In the genomic region with DNA sequence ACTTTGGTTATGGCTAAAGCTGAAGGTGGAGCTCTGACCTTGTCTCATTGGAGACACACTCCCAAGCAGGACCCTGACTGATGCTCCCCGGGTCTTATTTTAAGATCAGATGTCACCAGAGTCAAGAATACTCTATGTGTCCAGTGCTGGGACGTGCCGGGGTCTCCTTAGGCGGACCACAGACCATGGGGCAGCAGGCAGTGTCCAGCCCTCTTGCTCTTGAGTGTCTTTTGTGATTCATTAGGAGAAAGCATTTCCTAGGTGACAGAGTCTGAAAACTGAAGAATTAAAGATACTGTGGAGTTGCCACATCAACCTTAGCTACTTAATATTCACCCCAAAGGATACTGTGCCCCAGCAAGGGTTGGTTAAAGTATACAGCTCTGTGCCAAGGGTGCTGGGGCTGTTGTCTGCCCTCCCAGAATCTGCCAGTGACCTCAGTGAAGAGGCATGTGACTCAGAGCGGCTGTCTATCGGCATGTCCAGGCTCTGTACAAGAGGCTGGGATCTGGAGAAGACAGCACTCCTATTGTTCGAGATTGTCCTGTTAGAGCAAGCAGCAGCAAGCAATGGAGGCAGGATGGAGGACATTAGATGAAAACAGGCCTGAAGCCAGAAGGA, we compare ENCODE assay signal across 19 mouse cellular contexts. TPM values are rescaled to one million over a fixed set of nuclear protein-coding genes. Genes with fewer than 3 reads are reported as not detected.
A peak's percentile ranks its signal among the peaks of the same experiment; 100 is the strongest.
DNase-seq lines count a peak whose midpoint lies in the region; ATAC-seq and TF ChIP-seq lines count a peak whose summit lies in the region.
"Had no signal": no experiment of that assay in that cellular context is flagged by ENCODE, and none has a peak within 500 bp of the region (broad histone marks: within the 10 kb centered on the region; RNA-seq: fewer than 3 reads in every experiment).

No protein-coding gene starts in this region.

- H3K36me3 ChIP-seq in heart, embryonic 10.5 days, result no peaks in the 10 kb centered on the region
- no peaks in the 10 kb centered on the region for H3K36me3 ChIP-seq in midbrain, embryonic 11.5 days (ENCODE audit: control insufficient read depth, insufficient read depth, low read length)
- H3K36me3 ChIP-seq in midbrain, embryonic 16.5 days (ENCODE audit: control insufficient read depth, insufficient read depth, low read length), result no peaks in the 10 kb centered on the region
- no peaks in the 10 kb centered on the region for H3K36me3 ChIP-seq in myocyte (ENCODE audit: control insufficient read depth, insufficient read depth)
- H3K36me3 ChIP-seq in kidney, embryonic 15.5 days, result no peaks in the 10 kb centered on the region
- H3K36me3 ChIP-seq: embryonic facial prominence, embryonic 15.5 days; neural tube, embryonic 12.5 days; stomach, embryonic 15.5 days had no signal

- H3ac ChIP-seq in myocyte (ENCODE audit: control insufficient read depth, insufficient read length), result no peak overlapping the region

- H3K79me2 ChIP-seq in myocyte (ENCODE audit: control insufficient read depth, insufficient read depth), result no peaks in the 10 kb centered on the region

- no peak overlapping the region for H3K4me3 ChIP-seq in heart, embryonic 10.5 days
- no peak overlapping the region for H3K4me3 ChIP-seq in midbrain, embryonic 11.5 days (ENCODE audit: low read depth, low read length)
- no peak overlapping the region for H3K4me3 ChIP-seq in midbrain, embryonic 16.5 days (ENCODE audit: low read depth, low read length)
- no peak overlapping the region for H3K4me3 ChIP-seq in myocyte
- no peak overlapping the region for H3K4me3 ChIP-seq in kidney, embryonic 15.5 days (replicated peaks)
- H3K4me3 ChIP-seq: embryonic facial prominence, embryonic 15.5 days; layer of hippocampus, adult 2 months; neural tube, embryonic 12.5 days; stomach, embryonic 15.5 days had no signal

- POLR2A ChIA-PET in Patski (lab: Charles Lee), result interaction anchor here (0.7 kb wide), 1 partner anchor 93 kb away, joined by 3 read pairs; no protein-coding TSS in a partner anchor

- no peak overlapping the region for H3K9ac ChIP-seq in midbrain, embryonic 11.5 days (ENCODE audit: low read length)
- no peak overlapping the region for H3K9ac ChIP-seq in midbrain, embryonic 16.5 days (ENCODE audit: low read depth, low read length)
- no peak overlapping the region for H3K9ac ChIP-seq in kidney, embryonic 15.5 days
- H3K9ac ChIP-seq: embryonic facial prominence, embryonic 15.5 days; liver, postnatal 0 days; neural tube, embryonic 12.5 days; stomach, embryonic 15.5 days had no signal

- no peak for DNase-seq in heart, embryonic 10.5 days (ENCODE audit: low spot score)
- DNase-seq in heart, postnatal 36 days, result no peak
- DNase-seq in midbrain, embryonic 11.5 days (ENCODE audit: low spot score, missing footprints), result peak; percentile 60
- no peak for DNase-seq in Patski (ENCODE audit: low read depth, low spot score)
- DNase-seq in thymus, postnatal 14 days, result no peak
- DNase-seq: liver, postnatal 0 days; thymus, postnatal 36 days had no signal

- peaks cover 11% of the 10 kb centered on the region for H3K4me1 ChIP-seq in heart, embryonic 10.5 days
- no peaks in the 10 kb centered on the region for H3K4me1 ChIP-seq in midbrain, embryonic 11.5 days (ENCODE audit: control insufficient read depth, insufficient read depth, low read length)
- no peaks in the 10 kb centered on the region for H3K4me1 ChIP-seq in midbrain, embryonic 16.5 days (ENCODE audit: control insufficient read depth, insufficient read depth, low read length)
- H3K4me1 ChIP-seq in kidney, embryonic 15.5 days, result peaks cover 8% of the 10 kb centered on the region
- H3K4me1 ChIP-seq: embryonic facial prominence, embryonic 15.5 days; neural tube, embryonic 12.5 days; stomach, embryonic 15.5 days had no signal

- TF ChIP-seq CTCF in Patski (IDR thresholded peaks at IDR 0.05), result no peak

- CTCF ChIA-PET in Patski (lab: Charles Lee), result interaction anchor here (1.2 to 1.9 kb wide), 4 partner anchors 10 to 691 kb away, joined by 3 to 7 read pairs (median 4); no protein-coding TSS in a partner anchor

- H3K27me3 ChIP-seq in heart, embryonic 10.5 days (ENCODE audit: insufficient read depth, poor library complexity, severe bottlenecking), result no peaks in the 10 kb centered on the region
- no peaks in the 10 kb centered on the region for H3K27me3 ChIP-seq in midbrain, embryonic 11.5 days (ENCODE audit: control insufficient read depth, insufficient read depth, low read length)
- no peaks in the 10 kb centered on the region for H3K27me3 ChIP-seq in midbrain, embryonic 16.5 days (ENCODE audit: control insufficient read depth, insufficient read depth, low read depth, low read length)
- H3K27me3 ChIP-seq in Patski (no peaks in the 10 kb centered on the region), myocyte (ENCODE audit: control insufficient read depth, insufficient read depth, insufficient read length) (no peaks in the 10 kb centered on the region)
- no peaks in the 10 kb centered on the region for H3K27me3 ChIP-seq in kidney, embryonic 15.5 days
- H3K27me3 ChIP-seq: CH12.LX; embryonic facial prominence, embryonic 15.5 days; neural tube, embryonic 12.5 days; stomach, embryonic 15.5 days had no signal

- H3K4me2 ChIP-seq in midbrain, embryonic 11.5 days, result no peak overlapping the region
- H3K4me2 ChIP-seq in midbrain, embryonic 16.5 days (ENCODE audit: low read length), result no peak overlapping the region
- peak overlapping the region; percentile 41 for H3K4me2 ChIP-seq in myocyte (ENCODE audit: low read depth)
- H3K4me2 ChIP-seq in kidney, embryonic 15.5 days, result no peak overlapping the region
- H3K4me2 ChIP-seq: embryonic facial prominence, embryonic 15.5 days; neural tube, embryonic 12.5 days; stomach, embryonic 15.5 days had no signal

- 61% methylated on average over 7 of the region's 7 CpGs for WGBS in heart, embryonic 10.5 days
- 80% methylated on average over 7 of the region's 7 CpGs for whole genome bisulfite sequencing in midbrain, embryonic 11.5 days
- 78% methylated on average over 7 of the region's 7 CpGs for WGBS in midbrain, embryonic 16.5 days
- WGBS in kidney, embryonic 15.5 days, result 72% methylated on average over 7 of the region's 7 CpGs

- no peak for ATAC-seq in midbrain, embryonic 11.5 days (ENCODE audit: low FRiP score)
- ATAC-seq in midbrain, embryonic 16.5 days, result no peak
- peak; percentile 33 for ATAC-seq in Patski
- no peak for ATAC-seq in kidney, embryonic 15.5 days (replicated peaks; ENCODE audit: low FRiP score)
- ATAC-seq: intestine, embryonic 16.5 days; liver, postnatal 0 days had no signal

- no peaks in the 10 kb centered on the region for H3K9me3 ChIP-seq in heart, embryonic 10.5 days
- H3K9me3 ChIP-seq in midbrain, embryonic 11.5 days (ENCODE audit: control insufficient read depth, low read length), result no peaks in the 10 kb centered on the region
- H3K9me3 ChIP-seq in midbrain, embryonic 16.5 days (replicated peaks; ENCODE audit: control insufficient read depth, low read length, poor library complexity, severe bottlenecking), result no peaks in the 10 kb centered on the region
- 0 out of 2 replicates have a peak, but pooled peaks cover 3% of the 10 kb centered on the region for H3K9me3 ChIP-seq in kidney, embryonic 15.5 days (replicated peaks)
- H3K9me3 ChIP-seq: embryonic facial prominence, embryonic 15.5 days; neural tube, embryonic 12.5 days; stomach, embryonic 15.5 days had no signal

- H3K27ac ChIP-seq in heart, embryonic 10.5 days, result peak overlapping the region; percentile 63
- H3K27ac ChIP-seq in midbrain, embryonic 11.5 days (ENCODE audit: low read depth, low read length), result no peak overlapping the region
- H3K27ac ChIP-seq in midbrain, embryonic 16.5 days (ENCODE audit: low read length), result no peak overlapping the region
- H3K27ac ChIP-seq in kidney, embryonic 15.5 days, result no peak overlapping the region
- H3K27ac ChIP-seq: embryonic facial prominence, embryonic 15.5 days; kidney, postnatal 0 days; layer of hippocampus, adult 2 months; neural tube, embryonic 12.5 days; stomach, embryonic 15.5 days had no signal

- in situ Hi-C loops in Patski (cut with MboI; ENCODE audit: low pct_unique_long_range_greater_than_20kb), result no loop called here

- intact Hi-C loops in heart, postnatal 36 days (cut with DNase I), result no loop called here

- no peak for TF ChIP-seq POLR2A in myocyte (IDR thresholded peaks at IDR 0.05; ENCODE audit: insufficient read length, low read depth)

TF ChIP-seq in myocyte, 11 proteins besides CTCF, POLR2A, EP300 and RAD21:
- TF ChIP-seq USF1 (IDR thresholded peaks at IDR 0.05; ENCODE audit: low read depth), result peak; percentile 61
- no peak for TF ChIP-seq MYOD1 (IDR thresholded peaks at IDR 0.05; ENCODE audit: control insufficient read depth in 1 of 3, insufficient read length in 2 of 3, low read depth in 2 of 3)
- TF ChIP-seq E2F4 (IDR thresholded peaks at IDR 0.05; ENCODE audit: insufficient read depth), result no peak
- peak in 1 of 3 experiments; percentile 42 for TF ChIP-seq MYOG (IDR thresholded peaks at IDR 0.05; ENCODE audit: control insufficient read depth in 1 of 3, insufficient read depth in 1 of 3, insufficient read length in 2 of 3, low read depth in 2 of 3)
- TF ChIP-seq CEBPB (IDR thresholded peaks at IDR 0.05; ENCODE audit: insufficient read depth, poor library complexity, severe bottlenecking), result no peak
- TF ChIP-seq POLR2AphosphoS2 (IDR thresholded peaks at IDR 0.05; ENCODE audit: insufficient read length, low read depth), result no peak
- TF ChIP-seq TCF3 (IDR thresholded peaks at IDR 0.05; ENCODE audit: insufficient read length, low read depth), result no peak

RNA-seq across cellular contexts. Expression of gene Casq2, which starts 25.9 kb away (rescaled TPM):
- 5.6 and 19.8 TPM in 2 replicates for polyA plus RNA-seq in heart, embryonic 10.5 days (2016; fragmentation: Nextera tagmentation; extraction: Ambion mirVana)
- total RNA-seq in heart, postnatal 36 days (2021), result 1,000 to 10,000 TPM in 1 of 2 experiments, 100 to 1,000 TPM in 1; 876 to 1,038 TPM
- 0.21 TPM in 1 of 2 replicates, not detected in the other for polyA plus RNA-seq in midbrain, embryonic 11.5 days (2014; fragmentation: Nextera tagmentation; extraction: Ambion mirVana)
- 0.29 and 0.82 TPM in 2 replicates for polyA plus RNA-seq in midbrain, embryonic 16.5 days (2015; fragmentation: Nextera tagmentation; extraction: Ambion mirVana)
- polyA plus RNA-seq in Patski (2021) (0.17 TPM), myocyte (2012; fragmentation: generic; extraction: Trizol) (482 TPM)
- polyA plus RNA-seq in kidney, embryonic 15.5 days (2015; fragmentation: Nextera tagmentation; extraction: Ambion mirVana), result 6.6 and 11.1 TPM in 2 replicates
- total RNA-seq: CH12.LX; granulocyte monocyte progenitor cell, adult 5-6 weeks had no signal
- polyA plus RNA-seq: forebrain, embryonic 11.5 days had no signal

Comparison
In these comparisons a context has a peak if more than half of its experiments do, and no peak if none do; other contexts are left out.
1. RNA of gene Casq2, which starts 25.9 kb away (polyA plus RNA-seq): 482 TPM in myocyte (single experiment); 6.6 to 11.1 TPM in kidney, embryonic 15.5 days, 5.6 to 19.8 TPM in heart, embryonic 10.5 days, 0.29 to 0.82 TPM in midbrain, embryonic 16.5 days, 0.17 TPM in Patski (single experiment) and 0.21 TPM in midbrain, embryonic 11.5 days; every median in the first group is over 10 times any median in the second.